Mouse (Mus musculus) liver, adult 2 months (tissue): ENCODE data around the gene Zfp69. TPM values are rescaled to one million over a fixed set of nuclear protein-coding genes. Genes with fewer than 3 reads are reported as not detected.

Source experiments
- DNase-seq: peaks from one replicate; pipeline ENCODE4 v3.0.0-alpha.2; 2011; ENCODE audit warnings: low read depth, low spot score; ENCODE audit errors: extremely low read depth
- H3K27ac ChIP-seq: fragments of 200-500 bp; replicated peaks from 2 replicates; pipeline ENCODE4 v1.5.1; 2012; ENCODE audit warnings: low read depth, mild to moderate bottlenecking, control low read depth, inconsistent platforms, low read length; ENCODE audit not compliant: insufficient read depth
- H3K27me3 ChIP-seq: fragments of 200-500 bp; 2 replicates; pipeline ENCODE4 v1.6.1; 2012; ENCODE audit warnings: mild to moderate bottlenecking, moderate library complexity, low read length, inconsistent platforms; ENCODE audit not compliant: control insufficient read depth, insufficient read depth
- H3K36me3 ChIP-seq: fragments of 200-500 bp; 2 replicates; pipeline ENCODE4 v1.6.1; 2012; ENCODE audit warnings: low read length, inconsistent platforms; ENCODE audit not compliant: control insufficient read depth, insufficient read depth
- H3K4me1 ChIP-seq: fragments of 200-500 bp; 2 replicates; pipeline ENCODE4 v1.6.1; 2011; ENCODE audit warnings: low read length; ENCODE audit not compliant: control insufficient read depth, insufficient read depth
- H3K4me3 ChIP-seq: fragments of 200-500 bp; 2 replicates; pipeline ENCODE4 v1.5.1; 2011; ENCODE audit warnings: low read depth, mild to moderate bottlenecking, control low read depth, low read length, moderate library complexity; ENCODE audit not compliant: insufficient read depth
- H3K79me2 ChIP-seq: fragments of 200-500 bp; 2 replicates; pipeline ENCODE4 v1.6.1; 2012; ENCODE audit warnings: inconsistent platforms, mild to moderate bottlenecking, low read length, moderate library complexity; ENCODE audit not compliant: control insufficient read depth, insufficient read depth
- H3K9ac ChIP-seq: fragments of 200-500 bp; 2 replicates; pipeline ENCODE4 v1.6.1; 2012; ENCODE audit warnings: low read depth, mild to moderate bottlenecking, control low read depth, inconsistent platforms, low read length
- CTCF ChIP-seq: fragments of 200-500 bp; IDR thresholded peaks from 2 replicates; pipeline ENCODE4 v1.5.1; 2011; ENCODE audit warnings: low read depth, low read length, control low read depth
- POLR2A ChIP-seq: fragments of 200-500 bp; IDR thresholded peaks from 2 replicates; pipeline ENCODE4 v1.6.1; 2011; ENCODE audit warnings: low read length, control low read depth; ENCODE audit not compliant: insufficient read depth; ENCODE audit errors: extremely low read depth
- WGBS: fragments of 180-500 bp; shearing (Covaris S2); methylation state at CpG from one replicate; pipeline ENCODE4 v1.1.7; 2018; 5-methylcytosine and 5-hydroxymethylcytosine counted together
- polyA plus RNA-seq: library from polyadenylated mRNA; depleted of rRNA; stranded (reverse); fragments of >200 nt; gene quantifications from 2 replicates; pipeline ENCODE4 v1.2.3, GENCODE M21; 2012; rRNA removed
- total RNA-seq: library from RNA; depleted of rRNA; stranded (reverse); fragments of >200 nt; gene quantifications from 2 replicates; pipeline ENCODE4 v1.2.3, GENCODE M21; 2014; rRNA removed

Zfp69 gene
- total RNA-seq (1.3 and 3.5 TPM in 2 replicates), polyA plus RNA-seq (0.87 and 1.00 TPM in 2 replicates)

- peak; percentile 73 for DNase-seq
- Histone ChIP-seq H3K4me3 (peak within 1 kb of the TSS; percentile 90), H3K27me3 (no peaks in the 10 kb centered on the region), H3K79me2 (no peaks in the 10 kb centered on the region; the same call in 1 of the 2 replicates), H3K36me3 (peaks cover 6% of the 10 kb centered on the region; the same call in 1 of the 2 replicates), H3K4me1 (peaks cover 5% of the 10 kb centered on the region), H3K27ac (peak within 1 kb of the TSS; percentile 96), H3K9ac (peak within 1 kb of the TSS; percentile 93)
- peak; percentile 82 for TF ChIP-seq POLR2A
- no peak for TF ChIP-seq CTCF
- WGBS: under 1% methylated on average over 60 of the region's 60 CpGs
Observed at GRCm38 (mm10) chr4:120951428-120951973, at the start of gene Zfp69. Zfp69 (minus strand) TSS chr4:120951699.

GRCm38 (mm10) chr4:121001042-121001441, 49.5 kb upstream of the Zfp69 start:
- H3K9ac ChIP-seq: no peak overlapping the region
- H3K4me1 ChIP-seq: peaks cover 14% of the 10 kb centered on the region
- H3K27ac ChIP-seq: no peak overlapping the region
- TF ChIP-seq CTCF (no peak), POLR2A (no peak)
- no peak for DNase-seq
- H3K4me3 ChIP-seq: no peak overlapping the region
- H3K36me3 ChIP-seq: no peaks in the 10 kb centered on the region
- 83% methylated on average over 2 of the region's 2 CpGs for WGBS
- H3K27me3 ChIP-seq: no peaks in the 10 kb centered on the region
- peaks cover 37% of the 10 kb centered on the region; the same call in 1 of the 2 replicates for H3K79me2 ChIP-seq

- Histone ChIP-seq H3K27ac (no peak overlapping the region), H3K36me3 (no peaks in the 10 kb centered on the region), H3K4me1 (peaks cover 23% of the 10 kb centered on the region), H3K27me3 (no peaks in the 10 kb centered on the region), H3K4me3 (no peak overlapping the region), H3K9ac (no peak overlapping the region), H3K79me2 (peaks cover 37% of the 10 kb centered on the region; the same call in 1 of the 2 replicates)
- no peak for DNase-seq
- no peak for TF ChIP-seq POLR2A
- WGBS: 84% methylated on average over 1 of the region's 1 CpGs
Observed at GRCm38 (mm10) chr4:120995911-120996310, 44.4 kb upstream of the Zfp69 start.

DNA sequence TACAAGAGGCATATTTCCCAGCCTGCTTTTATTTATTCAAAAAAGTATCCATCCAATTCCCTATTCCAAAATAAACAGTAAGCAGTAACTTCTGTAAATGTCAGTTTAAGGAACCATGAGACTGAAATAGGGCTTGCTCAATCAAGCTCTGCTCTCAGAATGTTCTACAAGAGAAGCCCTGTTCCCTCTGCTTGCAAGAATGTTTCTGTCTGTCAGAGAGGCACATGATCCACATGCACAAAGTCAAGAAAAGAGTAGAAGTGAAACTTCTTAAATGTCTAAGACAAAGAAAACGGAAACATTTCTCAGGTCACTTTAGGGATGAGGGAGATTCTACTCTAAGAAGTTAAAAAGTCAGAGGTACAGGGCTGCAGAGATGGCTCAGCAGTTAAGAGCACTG, 41.5 kb upstream of the Zfp69 start:
- H3K4me3 ChIP-seq: no peak overlapping the region
- peaks cover 22% of the 10 kb centered on the region for H3K4me1 ChIP-seq
- H3K27ac ChIP-seq: no peak overlapping the region
- 75% methylated on average over 1 of the region's 1 CpGs for WGBS
- no peak for TF ChIP-seq POLR2A
- TF ChIP-seq CTCF: no peak
- H3K79me2 ChIP-seq: peaks cover 33% of the 10 kb centered on the region; the same call in 1 of the 2 replicates
- peak; percentile 92 for DNase-seq
- H3K36me3 ChIP-seq: no peaks in the 10 kb centered on the region
- no peak overlapping the region for H3K9ac ChIP-seq
- H3K27me3 ChIP-seq: no peaks in the 10 kb centered on the region

DNA sequence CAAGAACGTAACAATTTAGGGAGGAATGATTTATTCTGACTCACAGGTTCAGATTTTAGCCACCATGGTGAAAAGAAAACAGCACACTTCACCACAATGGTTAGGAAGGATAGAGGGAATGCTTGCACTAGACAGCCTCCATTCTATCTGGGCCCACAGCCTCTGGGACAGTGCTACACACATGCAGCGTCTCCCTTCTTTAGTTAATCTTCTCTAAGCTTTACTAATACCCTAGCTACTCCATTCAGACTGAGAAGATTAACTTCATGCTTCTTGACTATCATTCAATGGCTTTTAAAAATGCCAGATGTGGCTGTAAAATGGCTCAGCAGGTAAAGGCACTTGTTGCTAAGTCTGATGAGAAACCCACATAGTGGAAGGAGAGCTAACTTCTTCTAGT, 40.8 kb upstream of the Zfp69 start:
- TF ChIP-seq CTCF: no peak
- no peak for TF ChIP-seq POLR2A
- no peak for DNase-seq
- Histone ChIP-seq H3K9ac (no peak overlapping the region), H3K79me2 (peaks cover 29% of the 10 kb centered on the region; the same call in 1 of the 2 replicates), H3K27me3 (no peaks in the 10 kb centered on the region), H3K27ac (no peak overlapping the region), H3K36me3 (no peaks in the 10 kb centered on the region), H3K4me1 (peaks cover 19% of the 10 kb centered on the region; the same call in 1 of the 2 replicates), H3K4me3 (no peak overlapping the region)
- WGBS: 81% methylated on average over 2 of the region's 2 CpGs

GRCm38 (mm10) chr4:120987319-120987718, 35.8 kb upstream of the Zfp69 start:
- Histone ChIP-seq H3K4me1 (peaks cover 12% of the 10 kb centered on the region; the same call in 1 of the 2 replicates), H3K36me3 (peaks cover 4% of the 10 kb centered on the region), H3K4me3 (no peak overlapping the region), H3K27me3 (no peaks in the 10 kb centered on the region), H3K79me2 (peaks cover 11% of the 10 kb centered on the region; the same call in 1 of the 2 replicates), H3K9ac (no peak overlapping the region), H3K27ac (no peak overlapping the region)
- no peak for TF ChIP-seq CTCF
- no peak for TF ChIP-seq POLR2A
- 42% methylated on average over 4 of the region's 4 CpGs for WGBS
- peak; percentile 64 for DNase-seq
